Mouse (Mus musculus): ENCODE measurements around the gene Rabif.
A peak's percentile ranks its signal among the peaks of the same experiment; 100 is the strongest.

Gene Rabif

GRCm38 (mm10) chr1:134552396-134552795 lies 57.9 kb downstream of the Rabif start:
- no peak for DNase-seq (ENCODE audit: extremely low spot score, low spot score)

- DNase-seq (ENCODE audit: extremely low spot score, low spot score) = no peak
These were observed 60.9 kb downstream of the Rabif start for GRCm38 (mm10) chr1:134555240-134555870.

- peak; percentile 36 for DNase-seq (ENCODE audit: extremely low spot score, low spot score)
These were observed 61.6 kb downstream of the Rabif start for GRCm38 (mm10) chr1:134555871-134556670.

- DNase-seq (ENCODE audit: extremely low spot score, low spot score) = peak; percentile 95
These were observed 62.3 kb downstream of the Rabif start for GRCm38 (mm10) chr1:134556671-134557218.

All from neural tube, embryonic 10.5 days (tissue).